Mouse (Mus musculus) NIH3T3 (cell line): Measurements from ENCODE around the gene Col8a2.

Experiments
- DNase-seq: peaks from one replicate; pipeline ENCODE4 v3.0.0-alpha.2; 2012; ENCODE audit warnings: low read depth

The Col8a2 gene

DNA sequence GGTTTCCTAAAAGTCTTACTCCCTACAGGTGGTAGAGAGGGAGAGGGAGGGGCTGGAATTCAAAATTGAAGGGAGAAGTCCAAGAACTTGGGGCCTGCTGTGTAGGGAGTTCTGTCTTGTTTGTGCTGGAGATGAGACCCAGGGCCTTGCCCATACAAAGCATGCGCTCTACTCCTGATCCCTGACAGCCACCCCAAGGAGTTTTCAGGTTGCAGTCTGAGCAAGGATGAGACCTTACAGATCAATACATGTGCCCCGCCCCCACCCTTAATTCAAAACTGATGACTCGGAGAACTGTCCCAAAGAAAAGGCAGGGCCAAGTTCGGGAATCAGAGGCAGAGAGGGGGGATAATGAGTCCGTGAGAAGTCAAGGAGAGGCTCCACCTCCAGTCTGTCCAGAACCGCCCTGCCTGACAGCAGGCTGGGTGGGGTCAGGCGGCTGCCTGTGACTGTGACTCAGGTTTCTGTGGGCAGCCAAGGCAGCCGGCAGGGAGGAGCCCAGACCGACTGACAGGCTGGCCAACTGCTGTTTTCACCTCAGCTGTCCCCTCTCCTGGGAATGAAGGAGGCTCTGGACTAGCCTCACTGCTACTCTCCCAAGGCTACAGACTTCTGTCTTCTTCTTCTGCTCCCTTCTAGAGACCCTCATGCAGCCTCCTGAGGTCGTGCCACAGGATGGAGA lies 25.9 kb upstream of the Col8a2 start:
- DNase-seq, result peak; percentile 95

DNA sequence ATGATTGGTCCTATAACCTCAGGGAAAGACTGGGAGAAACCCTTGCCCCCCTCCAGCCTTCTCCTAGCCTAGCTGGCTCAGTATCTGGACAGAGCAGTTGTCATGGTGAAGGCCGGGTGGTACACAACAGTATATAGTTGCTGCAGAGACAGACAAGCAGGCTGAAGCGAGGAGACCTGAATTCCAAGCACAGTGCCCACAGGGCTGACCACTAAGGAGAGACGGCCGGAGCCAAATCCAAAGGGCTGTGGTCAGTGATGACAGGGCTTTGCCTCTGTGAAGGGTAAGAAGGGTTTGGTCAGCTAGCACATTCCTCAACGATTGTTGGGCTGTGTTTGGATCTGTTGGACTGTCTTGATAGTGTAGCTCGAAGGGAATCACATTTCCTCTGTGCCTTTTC lies 25.3 kb upstream of the Col8a2 start:
- DNase-seq, result peak; percentile 85

DNA sequence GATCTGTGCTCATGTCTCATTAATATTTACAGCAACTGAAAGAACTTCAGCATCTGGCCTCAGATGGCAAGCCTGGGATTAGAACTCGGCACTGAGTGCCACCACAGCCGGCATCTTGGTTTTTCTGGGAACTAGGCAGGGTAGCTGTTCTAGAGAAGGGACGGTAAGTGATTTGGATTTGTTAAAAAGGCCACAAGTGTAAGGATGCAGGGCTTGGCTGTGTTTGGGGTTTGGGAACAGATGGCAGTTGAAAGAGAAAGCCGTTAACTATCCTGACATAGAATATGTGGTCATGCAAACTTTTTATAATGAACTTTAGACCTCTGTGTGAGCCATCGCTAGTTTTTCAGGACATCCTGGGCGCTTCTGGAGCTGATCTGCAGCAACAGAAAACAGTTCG lies 24.9 kb upstream of the Col8a2 start:
- no peak for DNase-seq

DNA sequence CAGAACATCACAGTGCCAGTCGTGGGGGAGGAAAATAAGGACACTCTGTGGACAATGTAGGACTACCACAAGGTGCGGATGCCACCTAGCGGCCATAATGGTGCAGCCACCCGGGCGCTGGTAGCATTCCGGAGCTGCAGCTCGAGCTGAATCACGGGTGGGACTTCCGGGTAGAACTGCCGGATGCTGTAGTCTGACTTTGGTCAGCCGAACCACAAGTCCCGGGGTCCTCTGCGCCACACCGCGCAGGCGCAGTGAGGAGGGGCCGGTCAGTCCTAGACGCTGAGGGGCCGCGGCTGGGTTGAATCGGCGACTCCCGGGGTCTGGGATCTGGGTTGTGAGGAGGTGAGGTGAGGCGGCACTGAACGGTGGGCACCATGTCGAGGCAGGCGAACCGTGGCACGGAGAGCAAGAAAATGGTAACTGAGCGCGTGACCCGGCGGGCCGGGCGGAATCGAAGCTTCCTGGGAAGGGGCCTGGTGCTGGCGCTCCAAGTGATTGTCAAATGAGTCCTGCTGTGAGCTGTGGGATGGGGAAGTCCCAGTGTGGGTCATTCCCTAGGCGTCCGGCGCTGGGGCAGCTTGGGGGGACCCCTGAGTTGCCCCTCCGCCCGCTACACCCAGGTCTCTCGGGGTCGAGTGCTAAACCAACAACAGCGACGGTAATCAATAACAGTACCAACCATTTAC lies 24.3 kb upstream of the Col8a2 start, which contains the start of gene Trappc3:
Trappc3 (plus strand) TSS at position 207 of the 689 bp plus-strand sequence.
- DNase-seq, result peak; percentile 100

DNA sequence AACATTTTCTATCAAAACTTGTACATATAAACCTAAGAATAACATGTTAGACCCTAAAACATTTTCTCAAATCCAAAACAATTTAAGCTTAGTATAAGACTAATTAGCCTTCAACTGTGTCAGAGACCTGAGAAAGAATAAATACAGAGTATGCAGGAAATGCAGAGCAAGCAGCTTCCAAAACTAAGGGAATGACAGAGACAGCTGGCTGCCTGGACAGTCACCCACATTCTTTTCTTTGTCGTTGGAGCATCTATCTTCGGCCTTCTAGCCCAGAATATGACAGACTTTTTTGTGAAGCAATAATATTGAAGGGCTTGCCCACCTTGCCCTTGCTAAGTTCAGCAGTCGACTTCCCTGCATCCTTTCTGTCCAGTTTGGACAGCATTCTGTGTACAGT lies 17.3 kb upstream of the Col8a2 start:
- no peak for DNase-seq

DNA sequence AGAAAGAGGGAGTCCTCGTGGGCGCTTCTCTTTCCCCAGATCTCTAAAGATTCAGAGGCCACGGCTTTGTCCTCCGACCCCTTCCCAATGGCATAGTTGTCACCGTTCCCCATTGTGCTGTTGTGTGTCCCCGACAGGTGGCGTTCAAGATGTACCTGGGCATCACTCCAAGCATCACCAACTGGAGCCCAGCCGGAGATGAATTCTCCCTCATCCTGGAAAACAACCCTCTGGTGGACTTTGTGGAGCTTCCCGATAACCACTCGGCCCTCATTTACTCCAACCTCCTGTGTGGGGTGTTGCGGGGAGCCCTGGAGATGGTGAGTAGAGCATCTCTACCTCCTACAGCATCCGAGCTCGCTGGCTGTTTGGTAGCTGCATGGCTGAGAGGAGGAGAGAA lies 12.8 kb upstream of the Col8a2 start:
- DNase-seq, result no peak

DNA sequence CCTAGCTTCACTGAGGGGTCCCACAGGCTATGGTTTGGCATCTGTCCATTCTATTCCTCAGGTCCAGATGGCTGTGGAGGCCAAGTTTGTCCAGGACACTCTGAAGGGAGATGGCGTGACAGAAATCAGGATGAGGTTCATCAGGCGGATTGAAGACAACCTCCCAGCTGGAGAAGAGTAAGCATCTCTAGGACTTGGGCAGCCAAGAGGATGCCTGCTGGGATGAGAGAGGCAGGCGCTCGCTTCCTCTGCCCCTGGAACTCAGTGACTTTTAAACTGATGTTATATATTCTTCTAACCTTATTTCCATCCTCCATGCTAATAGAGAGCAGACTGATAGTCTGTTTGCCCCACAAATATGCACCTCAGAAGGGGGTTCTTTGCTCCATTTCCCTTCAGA lies 11.5 kb upstream of the Col8a2 start:
- no peak for DNase-seq

DNA sequence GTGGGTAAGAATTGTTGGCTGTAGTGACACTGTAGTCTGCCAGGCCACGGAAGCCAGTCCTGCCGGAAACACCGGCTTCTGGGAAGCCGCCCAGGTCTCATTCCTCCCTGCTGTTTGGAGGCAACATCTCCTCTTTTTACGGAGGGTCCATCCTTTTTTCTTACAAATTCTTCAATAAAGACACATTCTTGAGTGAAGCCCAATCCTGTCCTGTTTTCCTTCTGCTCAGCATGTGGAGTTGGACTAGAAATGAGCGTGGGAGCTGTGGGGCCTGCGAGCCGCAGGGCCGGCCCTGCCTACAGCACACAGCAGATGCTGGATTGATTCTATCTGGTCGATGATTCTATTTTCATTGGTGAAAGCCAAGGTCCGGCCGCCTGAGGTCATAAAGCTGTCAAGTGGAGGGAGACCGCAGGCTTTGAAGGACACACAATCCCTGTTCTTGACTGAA lies 10.9 kb upstream of the Col8a2 start:
- DNase-seq, result no peak

DNA sequence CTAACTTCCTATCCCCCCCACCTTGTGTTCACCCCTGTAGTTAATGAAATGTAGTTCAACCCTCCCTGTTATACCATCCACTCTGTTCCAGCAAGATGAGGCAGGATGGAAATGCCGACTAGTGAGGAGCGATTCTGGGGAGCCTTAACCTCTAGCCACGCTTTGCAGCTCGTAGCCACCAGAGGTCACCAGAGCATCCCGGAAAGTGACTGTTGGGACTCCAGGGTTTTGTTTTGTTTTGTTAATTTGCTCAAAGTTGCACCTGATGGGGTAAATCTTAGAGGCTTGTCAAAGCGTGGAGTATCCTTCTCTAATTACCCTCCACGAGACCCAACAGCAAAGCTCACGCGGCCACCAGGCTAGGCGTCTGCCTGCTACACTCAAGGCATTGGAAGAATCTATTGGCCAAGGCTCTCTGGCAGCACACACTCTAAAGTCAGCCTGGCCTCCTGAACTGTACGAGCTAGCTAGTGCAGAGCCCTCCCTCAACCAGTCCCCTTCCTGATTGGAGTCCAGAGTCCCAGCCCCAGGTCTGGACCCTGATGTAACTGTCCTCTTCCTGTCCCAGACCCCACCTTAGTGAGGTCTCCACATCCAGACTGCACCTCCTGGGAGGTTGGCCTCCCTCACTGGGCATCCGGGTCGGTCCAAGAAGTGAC lies 8.6 kb upstream of the Col8a2 start:
- DNase-seq, result peak; percentile 77

DNA sequence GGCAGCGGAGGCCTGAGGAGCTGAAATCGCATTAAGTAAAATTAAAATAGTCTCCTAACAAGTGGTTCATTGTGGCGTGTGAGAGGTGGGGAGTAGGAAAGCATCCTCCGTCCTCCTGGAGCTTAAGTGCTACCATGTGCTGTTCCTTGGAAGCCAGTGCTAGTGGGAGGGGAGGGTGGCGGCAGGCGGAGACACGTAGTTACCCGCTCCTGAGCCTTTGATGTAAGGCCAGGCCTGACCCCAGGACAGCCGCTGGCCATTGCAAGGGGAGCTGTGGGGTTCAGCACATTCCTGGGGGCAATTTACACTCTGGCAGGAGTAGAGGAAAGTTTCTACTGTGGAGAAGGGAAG lies 8.1 kb upstream of the Col8a2 start:
- no peak for DNase-seq

DNA sequence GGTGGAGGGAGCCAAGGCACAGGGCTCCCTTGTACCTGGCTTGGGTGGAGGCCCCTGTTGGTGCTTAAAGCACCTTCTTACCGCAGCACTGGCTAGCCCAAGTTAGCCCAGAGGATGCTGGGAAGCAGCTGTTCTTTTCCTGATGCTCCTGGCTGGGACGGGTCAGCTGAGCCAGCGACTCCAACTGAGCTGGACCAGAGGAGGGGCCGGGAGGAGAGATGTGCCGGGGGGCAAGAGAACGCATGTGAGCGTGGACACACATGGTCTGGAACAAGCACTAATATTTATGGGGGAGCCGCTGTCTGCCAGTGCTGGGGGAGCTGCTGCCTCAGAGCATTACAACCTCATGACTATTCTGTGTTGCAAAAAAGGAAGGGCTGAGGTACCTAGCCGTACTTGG lies 7.6 kb upstream of the Col8a2 start:
- DNase-seq, result no peak

DNA sequence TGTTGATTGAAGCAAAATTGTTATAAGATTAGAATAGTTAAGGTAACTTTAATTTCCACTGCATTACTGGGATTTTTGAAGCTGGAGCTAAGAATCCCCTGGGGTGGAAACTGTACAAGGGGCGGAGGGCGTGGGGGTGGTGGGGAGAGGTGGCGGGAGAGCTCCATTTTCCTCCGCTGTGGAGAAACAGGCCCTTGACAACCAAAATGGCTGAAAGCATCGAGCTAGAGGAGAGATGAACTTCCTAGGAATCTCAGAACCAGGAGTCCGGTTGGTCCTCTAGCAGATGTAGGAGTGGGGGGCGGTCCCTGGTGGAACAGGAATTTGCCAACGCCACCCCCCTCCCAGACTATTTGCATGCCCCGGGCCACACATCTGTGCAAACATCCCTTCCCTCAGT lies 4.9 kb upstream of the Col8a2 start:
- no peak for DNase-seq

DNA sequence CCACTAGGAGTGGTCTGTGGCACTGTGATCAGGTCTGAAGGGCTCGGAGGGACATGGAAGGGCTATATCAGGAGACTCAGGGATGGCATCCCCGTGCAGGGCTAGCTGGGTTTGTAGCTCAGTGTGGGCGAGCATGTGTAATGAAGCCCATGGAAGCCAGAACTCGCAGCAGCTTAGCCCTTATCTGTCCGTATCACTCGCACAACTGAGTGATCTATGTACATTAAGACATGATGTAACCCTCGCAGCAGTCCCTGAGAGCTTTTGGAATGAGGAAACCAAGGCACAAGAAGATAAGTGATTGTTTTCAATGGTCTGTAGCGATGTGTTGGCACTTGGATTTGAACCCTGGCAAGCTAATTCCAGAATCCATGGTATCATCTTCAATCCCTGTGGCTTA lies 3.0 kb upstream of the Col8a2 start:
- DNase-seq, result no peak

DNA sequence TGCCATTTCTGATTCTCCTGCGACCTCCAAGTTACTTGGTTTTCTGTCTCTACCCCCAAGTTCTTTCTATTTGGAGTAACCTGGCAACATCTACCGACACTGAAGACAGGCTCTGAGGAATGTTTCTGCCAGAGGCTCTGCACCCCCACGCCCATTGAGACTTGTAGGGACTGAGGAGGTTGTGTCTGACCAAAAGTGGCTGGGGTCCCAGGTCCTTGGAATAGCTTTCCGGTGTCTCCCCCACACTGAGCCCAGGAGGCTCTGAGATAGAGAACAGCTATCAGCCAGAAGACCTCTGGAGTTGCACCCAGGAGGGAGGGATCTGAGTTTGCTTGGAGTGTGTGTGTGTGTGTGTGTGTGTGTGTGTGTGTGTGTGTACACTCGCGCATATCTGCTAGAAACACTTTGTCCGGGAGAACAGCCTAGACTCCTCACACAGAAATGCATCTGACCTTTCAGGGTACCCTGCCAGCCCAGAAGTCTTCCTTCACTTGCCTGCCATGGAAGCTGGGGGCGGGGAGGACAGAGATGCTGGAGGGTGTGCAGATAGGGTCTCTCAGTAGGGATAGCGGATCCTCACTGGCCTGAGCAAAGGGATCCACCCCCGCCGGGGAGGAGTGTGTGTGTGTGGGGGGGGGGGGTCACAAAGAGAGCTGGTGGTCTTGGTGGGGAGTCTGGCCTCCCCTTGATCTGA lies 856 bp downstream of the Col8a2 start:
- DNase-seq, result no peak

DNA sequence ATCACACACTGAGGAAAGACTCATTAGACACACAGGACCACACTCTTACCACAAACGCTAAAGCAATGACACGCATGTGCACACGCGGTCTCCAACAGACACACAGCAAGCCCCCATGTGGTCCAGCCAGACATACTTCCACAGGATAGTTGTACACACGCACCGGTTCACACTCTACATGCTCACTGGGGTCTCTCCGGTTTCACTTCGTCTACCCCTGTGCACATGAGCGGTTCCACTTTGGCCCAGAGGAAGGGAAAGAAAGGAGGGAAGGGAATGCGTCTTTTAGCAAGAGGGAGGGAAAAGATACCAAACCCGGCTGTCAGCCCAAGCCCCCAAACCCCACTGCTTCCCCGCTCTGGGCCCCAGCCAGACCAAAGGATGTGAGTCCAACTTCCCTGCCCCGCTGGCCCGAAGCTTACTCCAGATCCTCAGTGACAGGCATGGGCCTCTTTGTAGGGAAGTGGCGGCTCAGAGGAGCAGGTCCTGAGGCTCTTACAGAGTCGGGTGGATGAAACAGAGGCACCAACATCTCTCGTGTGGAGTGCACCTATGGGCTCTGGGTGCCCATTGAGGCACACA lies 1.6 kb downstream of the Col8a2 start:
- no peak for DNase-seq

DNA sequence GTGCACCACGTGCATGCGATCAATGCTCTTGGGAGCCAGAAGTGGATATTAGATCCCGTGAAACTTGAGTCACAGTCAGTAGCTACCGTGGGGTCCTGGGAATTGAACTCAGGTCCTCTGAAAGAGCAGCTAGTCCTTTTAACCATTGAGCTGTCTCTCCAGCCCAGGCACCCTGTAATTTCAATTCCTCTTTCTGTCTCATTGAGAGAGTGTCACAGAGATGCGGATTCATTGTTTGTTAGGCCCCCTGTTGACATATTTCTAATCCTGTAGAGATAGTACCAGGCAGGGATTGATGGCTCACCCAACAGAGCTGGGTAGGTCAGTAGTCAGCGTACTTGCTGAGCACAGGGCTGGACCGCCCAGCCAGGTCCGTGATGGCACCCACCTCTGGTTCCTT lies 3.7 kb downstream of the Col8a2 start:
- DNase-seq, result no peak

DNA sequence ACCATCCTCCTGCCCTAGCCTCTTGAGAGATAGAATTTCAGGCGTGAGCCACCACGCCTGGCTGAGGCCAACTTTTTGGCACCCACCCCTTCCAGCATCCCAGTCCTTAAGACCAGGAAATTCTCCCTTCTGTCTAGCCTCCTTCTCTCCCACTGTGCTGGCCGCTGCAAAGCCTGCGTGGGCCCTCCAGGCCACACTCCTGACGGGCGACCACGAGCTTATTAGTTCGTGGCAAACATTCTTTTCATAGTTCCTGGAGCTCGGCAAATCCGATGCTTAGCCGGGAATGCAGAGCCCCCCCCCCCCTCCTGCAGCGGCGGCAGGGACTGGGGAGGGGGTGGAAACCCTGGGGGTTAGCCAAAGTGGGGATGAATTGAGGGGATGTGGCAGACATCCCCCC lies 4.6 kb downstream of the Col8a2 start:
- DNase-seq, result peak; percentile 33

DNA sequence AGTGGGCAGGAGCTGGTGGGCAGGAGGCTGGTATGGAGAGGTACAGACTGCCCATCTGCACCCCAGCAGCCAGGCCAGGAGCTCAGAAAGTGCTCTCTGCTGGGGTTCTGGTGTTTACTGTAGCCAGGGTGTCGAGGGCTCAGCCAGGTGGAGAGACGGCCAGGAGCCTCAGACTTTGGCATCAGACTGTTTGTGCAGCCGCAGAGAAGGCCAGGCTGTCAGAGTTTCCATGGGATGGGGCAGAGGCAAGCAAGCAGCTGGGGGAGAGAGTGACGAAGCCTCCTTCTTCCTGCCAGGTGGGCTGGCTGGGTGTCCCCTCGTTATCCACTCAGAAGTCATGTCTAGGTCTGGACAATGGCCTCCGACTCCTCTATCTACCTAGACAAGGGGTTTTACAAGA lies 8.6 kb downstream of the Col8a2 start:
- no peak for DNase-seq

DNA sequence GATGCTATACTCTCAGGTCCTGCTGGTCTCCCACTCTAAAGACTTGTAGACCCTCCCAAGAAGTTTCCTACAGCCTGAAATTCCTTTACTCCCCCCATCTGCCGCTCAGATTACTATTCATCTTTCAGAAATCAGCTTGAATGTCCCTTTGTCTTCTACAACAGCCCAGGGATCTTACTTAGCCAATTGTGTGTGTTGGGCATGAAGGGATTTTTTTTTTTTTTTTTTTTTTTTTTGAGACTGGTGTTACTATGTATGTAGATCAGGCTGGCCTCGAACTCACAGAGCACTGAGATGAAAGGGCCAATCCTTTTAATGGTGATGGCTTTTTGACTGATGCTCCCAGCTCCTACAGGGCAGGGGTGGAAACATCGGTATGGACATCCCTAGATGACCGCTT lies 9.3 kb downstream of the Col8a2 start:
- DNase-seq, result no peak

DNA sequence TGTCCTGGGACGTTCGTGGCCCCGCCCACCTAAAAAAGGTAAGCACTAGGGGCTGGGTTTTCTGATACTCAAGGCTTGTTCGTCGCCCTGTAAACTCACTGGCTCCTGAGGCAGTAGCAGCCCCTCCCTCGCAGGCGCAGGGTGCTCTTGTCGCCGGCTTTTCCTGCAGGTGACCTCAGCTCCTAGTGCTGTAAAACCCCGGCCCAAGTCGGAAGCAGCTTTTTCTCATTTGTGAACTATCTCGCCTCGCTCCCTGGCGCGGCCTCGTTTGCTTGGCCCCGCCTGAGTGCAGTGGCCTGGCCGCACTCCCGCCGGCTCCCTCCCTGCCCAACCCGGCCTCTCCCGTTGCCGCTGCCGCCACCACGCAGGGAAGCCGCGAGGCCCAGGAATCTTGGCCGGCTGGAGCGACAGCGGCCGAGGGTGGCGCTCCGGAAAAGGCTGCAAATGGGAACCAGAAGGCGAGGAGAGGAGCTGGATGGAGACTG lies 10.1 kb downstream of the Col8a2 start:
- no peak for DNase-seq

DNA sequence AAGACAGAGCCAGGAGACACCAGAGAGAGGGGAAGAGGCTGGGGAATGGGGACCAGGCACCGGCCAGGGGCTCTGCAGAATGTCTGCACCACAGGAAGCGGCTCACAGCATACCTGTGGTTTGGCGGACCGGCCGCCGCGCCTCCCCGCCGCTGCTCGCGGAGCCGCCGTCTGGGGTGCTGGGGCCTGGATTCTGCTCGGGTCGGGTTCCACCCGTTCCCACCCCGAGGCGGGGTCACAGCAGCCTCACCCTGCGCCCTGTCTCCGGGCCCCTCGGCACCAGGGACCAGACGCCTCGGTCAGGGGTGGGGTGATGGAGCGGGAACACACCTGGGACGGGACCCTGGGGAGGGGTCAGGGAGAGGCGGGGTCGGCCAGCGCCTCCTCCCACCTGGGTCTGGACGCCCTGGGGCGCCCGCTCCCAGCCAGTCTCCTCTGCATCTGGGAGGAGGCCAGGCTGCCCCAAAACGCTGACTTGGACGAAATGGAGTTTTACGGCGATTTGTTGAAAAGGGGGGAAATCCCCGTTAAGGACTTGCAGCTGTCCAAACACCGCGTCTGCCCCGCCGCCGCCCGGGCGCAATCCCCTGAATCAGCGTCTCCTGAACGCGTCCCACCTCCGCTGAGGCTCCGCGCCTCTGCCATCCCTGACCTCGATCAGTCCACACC lies 14.5 kb downstream of the Col8a2 start:
- peak; percentile 91 for DNase-seq
